Mouse (Mus musculus) liver, adult 2 months (tissue): ENCODE results near the gene Rab31.

ENCODE experiments used
- CTCF ChIP-seq: fragments of 200-500 bp; IDR thresholded peaks from 2 replicates; pipeline ENCODE4 v1.5.1; 2011; ENCODE audit warnings: low read depth, low read length, control low read depth
- POLR2A ChIP-seq: fragments of 200-500 bp; IDR thresholded peaks from 2 replicates; pipeline ENCODE4 v1.6.1; 2011; ENCODE audit warnings: low read length, control low read depth; ENCODE audit not compliant: insufficient read depth; ENCODE audit errors: extremely low read depth

DNA sequence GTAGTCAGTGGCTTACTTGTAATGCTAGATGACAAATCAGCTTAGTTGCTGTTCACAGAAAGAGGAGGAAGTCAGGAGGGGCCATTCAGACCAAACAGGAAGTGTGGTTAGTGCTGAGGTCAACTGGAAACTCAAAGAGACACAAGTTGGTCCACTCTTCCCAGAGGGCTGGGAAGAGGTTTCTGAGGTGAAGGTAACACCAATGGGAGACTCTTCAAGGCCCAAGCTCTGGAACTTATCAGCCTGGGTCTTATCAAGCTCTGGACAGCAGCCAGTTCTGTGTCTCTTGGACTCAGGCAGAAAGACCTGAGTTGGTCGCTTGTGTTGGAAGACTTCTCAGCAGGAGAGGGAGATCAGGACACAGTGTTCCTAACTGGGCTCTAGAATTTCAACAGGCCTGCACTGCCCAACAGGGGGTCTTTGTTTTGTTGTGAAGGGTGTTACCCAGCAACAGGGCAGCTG is 97.8 kb downstream of the Rab31 start:
- TF ChIP-seq CTCF: no peak
- no peak for TF ChIP-seq POLR2A
